Mouse (Mus musculus): ENCODE measurements around the gene Rce1. TPM values are rescaled to one million over a fixed set of nuclear protein-coding genes. Genes with fewer than 3 reads are reported as not detected.

Rce1 gene
- total and polyA plus RNA-seq, 2 experiments from 2014 or later = 48.9 to 77.1 TPM

GRCm38 (mm10) chr19:4622780-4623179 is 2.7 kb downstream of the Rce1 start:
- TF ChIP-seq CTCF (IDR thresholded peaks at IDR 0.05; ENCODE audit: low read depth) = no peak
- no peak for ATAC-seq
- Histone ChIP-seq H3K9me3 (ENCODE audit: low read length) (no peaks in the 10 kb centered on the region), H3K27me3 (ENCODE audit: insufficient read depth, low read length) (no peaks in the 10 kb centered on the region), H3K27ac (no peak overlapping the region), H3K4me3 (ENCODE audit: low read length) (no peak overlapping the region), H3K36me3 (ENCODE audit: insufficient read depth, low read length) (peaks cover 25% of the 10 kb centered on the region), H3K4me1 (ENCODE audit: insufficient read depth, low read length) (peaks cover 10% of the 10 kb centered on the region; the same call in 1 of the 2 replicates), H3K9ac (replicated peaks; ENCODE audit: low read length) (no peak overlapping the region), H3K4me2 (ENCODE audit: low read depth, low read length) (no peak overlapping the region)
- WGBS = 56% methylated on average over 5 of the region's 5 CpGs
- no peak for DNase-seq (ENCODE audit: low spot score)

- Histone ChIP-seq H3K27ac (no peak overlapping the region), H3K4me1 (ENCODE audit: insufficient read depth, low read length) (peaks cover 11% of the 10 kb centered on the region; the same call in 1 of the 2 replicates), H3K27me3 (ENCODE audit: insufficient read depth, low read length) (no peaks in the 10 kb centered on the region), H3K36me3 (ENCODE audit: insufficient read depth, low read length) (peaks cover 25% of the 10 kb centered on the region), H3K9ac (replicated peaks; ENCODE audit: low read length) (no peak overlapping the region), H3K4me2 (ENCODE audit: low read depth, low read length) (no peak overlapping the region), H3K9me3 (ENCODE audit: low read length) (no peaks in the 10 kb centered on the region), H3K4me3 (ENCODE audit: low read length) (no peak overlapping the region)
- no peak for DNase-seq (ENCODE audit: low spot score)
- WGBS = 90% methylated on average over 7 of the region's 7 CpGs
- TF ChIP-seq CTCF (IDR thresholded peaks at IDR 0.05; ENCODE audit: low read depth) = no peak
- no peak for ATAC-seq
Measured at GRCm38 (mm10) chr19:4620721-4621120, 4.7 kb downstream of the Rce1 start.

- ATAC-seq (no peak), DNase-seq (ENCODE audit: low spot score) (no peak)
- H3K9ac ChIP-seq (replicated peaks; ENCODE audit: low read length) = no peak overlapping the region
- H3K9me3 ChIP-seq (ENCODE audit: low read length) = no peaks in the 10 kb centered on the region
- no peak overlapping the region for H3K27ac ChIP-seq
- H3K4me2 ChIP-seq (ENCODE audit: low read depth, low read length) = no peak overlapping the region
- no peak for TF ChIP-seq CTCF (IDR thresholded peaks at IDR 0.05; ENCODE audit: low read depth)
- no peak overlapping the region for H3K4me3 ChIP-seq (ENCODE audit: low read length)
- H3K4me1 ChIP-seq (ENCODE audit: insufficient read depth, low read length) = peaks cover 9% of the 10 kb centered on the region
- peaks cover 25% of the 10 kb centered on the region for H3K36me3 ChIP-seq (ENCODE audit: insufficient read depth, low read length)
- no peaks in the 10 kb centered on the region for H3K27me3 ChIP-seq (ENCODE audit: insufficient read depth, low read length)
- WGBS = 77% methylated on average over 10 of the region's 10 CpGs
Measured at GRCm38 (mm10) chr19:4619461-4619860, 6.0 kb downstream of the Rce1 start.

- ATAC-seq (no peak), DNase-seq (ENCODE audit: low spot score) (peak; percentile 74)
- H3K9me3 ChIP-seq (ENCODE audit: low read length) = no peaks in the 10 kb centered on the region
- peaks cover 17% of the 10 kb centered on the region for H3K36me3 ChIP-seq (ENCODE audit: insufficient read depth, low read length)
- no peak overlapping the region for H3K4me2 ChIP-seq (ENCODE audit: low read depth, low read length)
- H3K27me3 ChIP-seq (ENCODE audit: insufficient read depth, low read length) = no peaks in the 10 kb centered on the region
- TF ChIP-seq CTCF (IDR thresholded peaks at IDR 0.05; ENCODE audit: low read depth) = peak; percentile 66
- H3K9ac ChIP-seq (replicated peaks; ENCODE audit: low read length) = no peak overlapping the region
- H3K4me3 ChIP-seq (ENCODE audit: low read length) = no peak overlapping the region
- H3K4me1 ChIP-seq (ENCODE audit: insufficient read depth, low read length) = peaks cover 20% of the 10 kb centered on the region
- no peak overlapping the region for H3K27ac ChIP-seq
- WGBS = 34% methylated on average over 18 of the region's 18 CpGs
Measured at GRCm38 (mm10) chr19:4618183-4618582, 7.3 kb downstream of the Rce1 start.

- no peak overlapping the region for H3K4me2 ChIP-seq (ENCODE audit: low read depth, low read length)
- 31% methylated on average over 4 of the region's 4 CpGs for WGBS
- peaks cover 23% of the 10 kb centered on the region for H3K4me1 ChIP-seq (ENCODE audit: insufficient read depth, low read length)
- H3K27ac ChIP-seq = peak overlapping the region; percentile 91; the same call in 1 of the 2 replicates
- TF ChIP-seq CTCF (IDR thresholded peaks at IDR 0.05; ENCODE audit: low read depth) = no peak
- H3K27me3 ChIP-seq (ENCODE audit: insufficient read depth, low read length) = no peaks in the 10 kb centered on the region
- no peak for DNase-seq (ENCODE audit: low spot score)
- no peak overlapping the region for H3K4me3 ChIP-seq (ENCODE audit: low read length)
- no peak for ATAC-seq
- no peaks in the 10 kb centered on the region for H3K9me3 ChIP-seq (ENCODE audit: low read length)
- peaks cover 18% of the 10 kb centered on the region for H3K36me3 ChIP-seq (ENCODE audit: insufficient read depth, low read length)
- H3K9ac ChIP-seq (replicated peaks; ENCODE audit: low read length) = 0 out of 2 replicates have a peak overlapping the region, but pooled peaks have one; percentile 7
Measured at GRCm38 (mm10) chr19:4616546-4616945, 8.9 kb downstream of the Rce1 start.

- Histone ChIP-seq H3K4me2 (ENCODE audit: low read depth, low read length) (peak within 1 kb of the TSS; percentile 82), H3K27me3 (ENCODE audit: insufficient read depth, low read length) (no peaks in the 10 kb centered on the region), H3K4me1 (ENCODE audit: insufficient read depth, low read length) (peaks cover 23% of the 10 kb centered on the region), H3K27ac (peak within 1 kb of the TSS; percentile 91), H3K36me3 (ENCODE audit: insufficient read depth, low read length) (peaks cover 21% of the 10 kb centered on the region), H3K9ac (replicated peaks; ENCODE audit: low read length) (peak within 1 kb of the TSS; percentile 97), H3K4me3 (ENCODE audit: low read length) (peak within 1 kb of the TSS; percentile 89), H3K9me3 (ENCODE audit: low read length) (no peaks in the 10 kb centered on the region)
- TF ChIP-seq CTCF (IDR thresholded peaks at IDR 0.05; ENCODE audit: low read depth) = no peak
- 2% methylated on average over 72 of the region's 87 CpGs for WGBS
- ATAC-seq = peak; percentile 94
- DNase-seq (ENCODE audit: low spot score) = peak; percentile 95
Measured at GRCm38 (mm10) chr19:4615151-4616093, 10.0 kb downstream of the Rce1 start, which contains the start of gene Lrfn4. TSS of gene Lrfn4 (minus strand) at chr19:4615667.
